Mouse (Mus musculus) liver (tissue): ENCODE measurements around the gene Bik.

Source experiments
- DNase-seq: peaks from one replicate; pipeline ENCODE4 v3.0.0-alpha.2; 2020; ENCODE audit warnings: mixed read lengths

Bik gene

GRCm38 (mm10) chr15:83512489-83513281, 14.0 kb upstream of the Bik start:
- DNase-seq: no peak

GRCm38 (mm10) chr15:83515018-83515417, 11.6 kb upstream of the Bik start:
- no peak for DNase-seq

GRCm38 (mm10) chr15:83518215-83519048, 8.2 kb upstream of the Bik start:
- peak; percentile 57 for DNase-seq

DNA sequence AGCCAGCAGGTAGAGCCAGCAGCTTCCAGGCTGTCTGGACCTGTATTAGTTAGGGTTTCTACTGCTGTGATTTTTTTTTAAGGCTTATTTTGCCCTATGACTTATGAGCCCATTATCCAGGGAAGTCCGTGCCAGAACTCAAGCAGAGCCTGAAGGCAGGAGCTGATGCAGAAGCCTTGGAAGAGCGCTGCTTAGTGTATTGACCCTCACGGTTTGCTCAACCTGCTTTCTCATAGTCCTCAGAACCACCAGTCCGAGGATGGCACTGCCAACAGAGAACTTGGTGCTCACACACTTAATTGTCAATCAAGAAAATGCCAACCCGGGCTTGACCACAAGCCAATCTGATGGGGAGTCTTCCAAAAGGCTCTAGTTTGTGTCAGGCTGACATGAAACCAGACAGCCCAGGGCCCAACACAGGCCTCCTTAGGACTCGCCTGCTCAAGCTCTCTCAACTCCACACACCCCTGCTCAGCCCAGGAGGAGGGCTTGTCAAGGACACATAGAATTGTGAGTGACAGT, 5.7 kb upstream of the Bik start:
- no peak for DNase-seq

GRCm38 (mm10) chr15:83523196-83523595, 3.5 kb upstream of the Bik start:
- DNase-seq: no peak

- DNase-seq: no peak
Measured at GRCm38 (mm10) chr15:83523638-83524332, 2.9 kb upstream of the Bik start.

DNA sequence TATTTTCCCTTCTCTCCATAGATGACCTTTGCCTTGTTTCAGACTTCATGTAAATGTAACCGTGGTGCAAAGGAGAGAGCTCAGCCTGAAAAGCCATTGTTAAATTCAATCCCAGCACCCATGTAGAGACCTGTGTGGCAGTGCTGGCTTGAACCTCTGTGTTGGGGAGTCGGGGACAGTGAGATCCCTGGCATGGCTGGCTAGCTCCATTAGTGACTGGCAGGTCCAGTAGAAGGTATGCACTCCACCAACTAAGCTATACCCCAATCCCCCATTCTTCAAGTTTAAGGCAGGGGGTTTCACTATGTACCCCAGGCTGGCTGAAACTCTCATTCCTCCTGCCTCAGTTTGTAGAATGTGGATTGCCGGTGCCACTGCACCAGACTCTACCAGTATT, 2.3 kb upstream of the Bik start:
- no peak for DNase-seq

- no peak for DNase-seq
Measured at GRCm38 (mm10) chr15:83527092-83527437, 403 bp downstream of the Bik start.

- no peak for DNase-seq
Measured at GRCm38 (mm10) chr15:83527747-83528146, 1.1 kb downstream of the Bik start.

DNA sequence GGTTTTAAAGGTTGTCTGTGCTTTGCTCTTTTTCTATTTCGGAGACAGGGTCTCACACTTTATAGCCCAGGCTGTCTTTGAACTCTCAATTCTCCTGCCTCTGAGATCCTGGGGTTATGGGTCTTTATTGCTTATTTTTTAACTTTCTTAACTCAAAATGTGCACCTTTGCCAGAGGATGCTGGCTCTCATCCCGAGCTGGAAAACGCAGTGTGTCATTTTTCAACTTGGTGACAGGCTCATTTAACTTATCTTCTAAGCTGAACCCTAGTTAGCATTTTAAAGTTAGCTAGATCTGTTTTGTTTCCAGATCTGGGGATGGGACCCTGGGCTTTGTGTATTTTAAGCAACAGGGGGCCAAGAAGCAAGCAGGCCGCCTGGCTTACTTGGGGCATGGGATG, 2.2 kb downstream of the Bik start:
- DNase-seq: no peak

- no peak for DNase-seq
Measured at GRCm38 (mm10) chr15:83529765-83530164, 3.1 kb downstream of the Bik start.

- no peak for DNase-seq
Measured at GRCm38 (mm10) chr15:83530233-83530632, 3.6 kb downstream of the Bik start.

GRCm38 (mm10) chr15:83530688-83531087, 4.0 kb downstream of the Bik start:
- DNase-seq: no peak

- DNase-seq: no peak
Measured at GRCm38 (mm10) chr15:83531961-83532469, 5.4 kb downstream of the Bik start.

DNA sequence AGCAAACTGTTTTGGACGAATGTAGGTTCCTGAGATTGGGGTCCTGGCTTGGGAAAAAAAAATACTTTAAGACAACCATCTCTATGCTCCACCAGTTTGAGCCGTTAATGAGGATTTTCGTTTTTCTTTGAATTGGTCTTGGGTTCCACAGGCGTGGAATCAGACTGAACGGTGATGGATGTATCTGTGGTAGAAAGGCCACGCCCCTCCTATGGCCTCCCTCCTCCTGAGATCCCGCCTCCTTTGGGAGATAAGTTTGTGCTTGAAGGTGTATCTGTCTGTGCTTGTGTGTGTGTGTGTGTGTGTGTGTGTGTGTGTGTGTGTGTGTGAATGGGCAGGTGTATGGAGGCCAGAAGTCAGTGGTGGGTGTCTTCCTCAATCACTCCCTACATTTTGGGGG, 5.9 kb downstream of the Bik start:
- DNase-seq: no peak

DNA sequence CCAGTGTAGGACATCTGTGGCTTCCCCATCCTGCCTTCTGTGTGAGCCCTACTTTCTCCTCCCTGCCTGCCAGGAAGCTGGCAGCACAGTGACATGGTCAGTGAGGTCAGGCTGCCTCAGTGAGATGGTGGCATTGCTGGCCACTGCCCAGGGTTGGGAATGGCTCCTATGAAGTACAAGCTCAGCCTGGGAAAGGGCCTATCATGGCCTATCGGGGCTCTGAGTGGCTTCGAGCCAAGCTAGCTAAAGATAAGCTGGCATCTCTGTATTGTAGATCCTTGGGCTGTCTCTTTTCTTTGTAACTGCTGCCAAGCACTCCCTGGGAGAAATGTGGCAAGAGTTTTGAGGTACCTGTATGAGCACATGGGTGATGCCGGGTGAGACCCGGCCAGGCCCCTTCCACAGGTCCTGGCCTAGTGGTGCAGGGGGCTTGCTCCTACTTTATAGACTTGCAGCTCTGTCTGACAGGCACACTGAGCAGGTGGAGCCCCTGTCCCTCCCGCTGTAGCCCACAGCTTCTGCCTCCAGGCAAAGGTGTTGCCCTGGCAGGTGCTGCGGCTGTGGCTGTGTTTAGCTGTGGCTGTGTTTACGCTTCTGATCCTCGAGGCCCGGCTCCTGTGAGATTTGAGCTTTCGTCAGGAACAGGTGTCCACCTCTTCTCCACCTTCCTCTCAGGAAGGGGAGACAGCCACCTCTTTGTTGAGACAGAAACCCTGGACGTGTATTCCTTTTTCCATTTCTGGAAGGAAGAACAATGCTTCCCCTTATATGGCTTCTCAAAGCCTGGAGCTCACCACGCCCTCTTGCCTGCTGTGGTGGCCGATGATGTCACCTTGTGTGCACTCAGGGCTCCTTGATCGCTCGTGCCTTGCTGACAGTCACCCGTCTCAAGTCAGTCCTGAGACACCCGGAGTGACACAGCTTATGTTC, 8.6 kb downstream of the Bik start:
- DNase-seq: no peak

GRCm38 (mm10) chr15:83535890-83536231, 9.2 kb downstream of the Bik start:
- no peak for DNase-seq

DNA sequence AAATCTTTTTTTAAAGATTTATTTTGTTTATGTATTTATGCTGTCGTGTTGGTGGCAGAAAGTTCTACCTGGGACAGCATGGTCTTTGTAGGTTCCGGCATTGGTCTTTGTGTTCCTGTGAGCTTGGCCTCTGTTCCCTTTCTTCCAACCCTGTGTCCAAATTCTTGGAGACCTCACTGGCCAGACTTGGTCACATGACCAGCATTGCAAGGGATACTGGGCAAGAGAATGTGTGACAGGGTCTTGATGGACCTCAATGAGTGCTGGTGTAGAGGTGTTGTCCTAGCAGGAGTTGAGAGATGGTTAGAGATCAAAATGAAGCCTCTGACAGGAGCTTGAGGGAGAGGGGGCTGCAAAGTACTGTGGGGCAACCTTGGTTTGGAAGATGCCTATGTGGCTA, 12.2 kb downstream of the Bik start:
- DNase-seq: no peak

- no peak for DNase-seq
Measured at GRCm38 (mm10) chr15:83539905-83540304, 13.2 kb downstream of the Bik start.

- no peak for DNase-seq
Measured at GRCm38 (mm10) chr15:83541647-83542287, 15.1 kb downstream of the Bik start.

GRCm38 (mm10) chr15:83546029-83546428, 19.4 kb downstream of the Bik start:
- DNase-seq: no peak

GRCm38 (mm10) chr15:83547144-83547543, 20.5 kb downstream of the Bik start:
- no peak for DNase-seq
